Mouse (Mus musculus): ENCODE results near the gene Anks3.

Gene Anks3

GRCm38 (mm10) chr16:4963797-4964709, at the start of gene Anks3:
Gene Anks3, minus strand, starts transcription at chr16:4964205.
- peak; percentile 99 for DNase-seq

- peak; percentile 100 for DNase-seq
Measured at GRCm38 (mm10) chr16:5013054-5013838, 49.2 kb upstream of the Anks3 start, which contains the start of gene Rogdi. Gene Rogdi, minus strand, starts transcription at chr16:5013553.

GRCm38 (mm10) chr16:5012036-5013005, 48.3 kb upstream of the Anks3 start:
- DNase-seq = peak; percentile 39

GRCm38 (mm10) chr16:5011285-5011684, 47.3 kb upstream of the Anks3 start:
- no peak for DNase-seq

- no peak for DNase-seq
Measured at GRCm38 (mm10) chr16:5010371-5010935, 46.4 kb upstream of the Anks3 start.

GRCm38 (mm10) chr16:5008076-5008475, 44.1 kb upstream of the Anks3 start:
- peak; percentile 19 for DNase-seq

GRCm38 (mm10) chr16:5007492-5007891, 43.5 kb upstream of the Anks3 start:
- DNase-seq = no peak

- no peak for DNase-seq
Measured at GRCm38 (mm10) chr16:5007067-5007466, 43.1 kb upstream of the Anks3 start, which contains the start of gene Smim22. Gene Smim22, plus strand, starts transcription at chr16:5007288.

GRCm38 (mm10) chr16:5000611-5001010, 36.6 kb upstream of the Anks3 start:
- no peak for DNase-seq

GRCm38 (mm10) chr16:4998984-4999383, 35.0 kb upstream of the Anks3 start:
- DNase-seq = no peak

GRCm38 (mm10) chr16:4997553-4997952, 33.5 kb upstream of the Anks3 start, which contains the start of gene Sept12:
Gene Sept12, minus strand, starts transcription at chr16:4997852.
- DNase-seq = no peak

- DNase-seq = no peak
Measured at GRCm38 (mm10) chr16:4993276-4993675, 29.3 kb upstream of the Anks3 start.

GRCm38 (mm10) chr16:4984717-4985116, 20.7 kb upstream of the Anks3 start:
- no peak for DNase-seq

- DNase-seq = peak; percentile 44
Measured at GRCm38 (mm10) chr16:4979755-4980380, 15.9 kb upstream of the Anks3 start.

GRCm38 (mm10) chr16:4978275-4979051, 14.5 kb upstream of the Anks3 start:
- DNase-seq = peak; percentile 30

- peak; percentile 82 for DNase-seq
Measured at GRCm38 (mm10) chr16:4976180-4976579, 12.2 kb upstream of the Anks3 start.

GRCm38 (mm10) chr16:4974521-4974920, 10.5 kb upstream of the Anks3 start:
- DNase-seq = peak; percentile 79

GRCm38 (mm10) chr16:4971626-4972025, 7.6 kb upstream of the Anks3 start:
- no peak for DNase-seq

GRCm38 (mm10) chr16:4969055-4969843, 5.2 kb upstream of the Anks3 start:
- no peak for DNase-seq

GRCm38 (mm10) chr16:4968426-4968825, 4.4 kb upstream of the Anks3 start:
- DNase-seq = no peak

Measured in cerebellum, adult 9-10 months (tissue).